Mouse (Mus musculus): ENCODE measurements around the gene Plekha3. TPM values are rescaled to one million over a fixed set of nuclear protein-coding genes. Genes with fewer than 3 reads are reported as not detected.

Gene Plekha3
- polyA plus RNA-seq, 1 experiment from 2014 or later = 8.8 TPM

DNA sequence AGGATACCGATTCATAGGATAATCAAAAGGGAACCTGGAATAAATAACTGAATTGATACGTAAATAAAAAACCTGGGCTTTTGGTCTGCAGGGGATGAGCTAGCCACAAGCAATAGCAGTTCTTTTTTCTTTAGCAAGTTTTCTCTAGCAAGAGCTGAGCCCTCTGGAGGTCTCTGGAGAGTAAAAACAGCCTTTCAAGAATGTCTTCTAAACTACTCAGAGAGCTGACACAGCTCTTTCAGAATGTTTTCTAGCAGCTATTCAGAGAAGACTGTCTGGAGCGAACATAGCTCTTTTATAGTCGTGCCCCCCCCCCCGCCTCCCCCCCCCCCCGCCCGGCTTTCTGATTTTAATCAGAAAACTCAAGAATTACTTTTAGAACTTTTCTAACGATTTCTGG lies 15.7 kb upstream of the Plekha3 start:
- Histone ChIP-seq H3K27ac (no peak overlapping the region), H3K27me3 (ENCODE audit: insufficient read depth, poor library complexity, severe bottlenecking) (no peaks in the 10 kb centered on the region), H3K36me3 (peaks cover 26% of the 10 kb centered on the region), H3K4me1 (replicated peaks) (0 out of 2 replicates have a peak, but pooled peaks cover 3% of the 10 kb centered on the region), H3K9me3 (no peaks in the 10 kb centered on the region), H3K4me3 (no peak overlapping the region)
- WGBS = 61% methylated on average over 8 of the region's 8 CpGs
- DNase-seq (ENCODE audit: low spot score) = no peak

DNA sequence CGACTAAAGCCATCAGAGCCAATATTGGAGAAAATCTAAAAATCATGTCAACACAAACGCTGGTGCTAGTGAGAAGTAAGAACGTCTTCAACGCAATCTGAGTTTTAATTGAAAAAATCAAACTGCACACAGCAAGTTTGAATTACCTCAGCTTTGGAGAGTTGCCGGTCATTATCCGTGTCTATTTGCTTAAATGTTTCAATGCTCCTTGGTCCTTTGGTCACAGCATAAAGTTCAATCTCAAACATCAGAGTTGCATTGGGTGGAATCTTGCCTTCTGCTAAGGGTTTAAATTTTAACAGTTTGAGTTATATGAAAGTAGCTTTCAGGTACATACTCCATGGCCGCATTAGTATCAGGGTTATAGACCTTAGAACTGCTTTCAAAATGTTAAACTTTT lies 9.6 kb upstream of the Plekha3 start:
- Histone ChIP-seq H3K27me3 (ENCODE audit: insufficient read depth, poor library complexity, severe bottlenecking) (no peaks in the 10 kb centered on the region), H3K27ac (no peak overlapping the region), H3K9me3 (no peaks in the 10 kb centered on the region), H3K4me1 (replicated peaks) (no peaks in the 10 kb centered on the region), H3K36me3 (peaks cover 41% of the 10 kb centered on the region), H3K4me3 (no peak overlapping the region)
- DNase-seq (ENCODE audit: low spot score) = no peak
- WGBS = 93% methylated on average over 7 of the region's 7 CpGs

DNA sequence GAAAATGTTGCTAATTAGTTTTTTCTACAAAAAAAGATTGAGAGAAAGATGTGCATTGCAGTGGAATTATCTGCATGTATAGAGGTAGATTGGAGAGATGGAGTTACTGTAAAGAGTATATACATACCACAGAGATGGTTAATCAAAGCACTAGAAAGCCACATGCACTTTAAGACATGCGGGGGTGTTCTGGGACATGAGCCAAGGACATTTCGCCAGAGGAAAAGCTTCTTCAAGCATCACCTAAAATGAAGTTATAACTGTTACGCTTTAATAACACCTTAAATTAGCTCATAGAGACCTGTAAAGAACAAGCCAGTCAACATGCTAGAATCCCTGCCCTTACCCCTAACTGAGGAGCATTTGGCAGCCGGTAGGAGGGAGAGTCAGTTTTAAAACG lies 7.9 kb upstream of the Plekha3 start:
- H3K27me3 ChIP-seq (ENCODE audit: insufficient read depth, poor library complexity, severe bottlenecking) = no peaks in the 10 kb centered on the region
- H3K4me1 ChIP-seq (replicated peaks) = peaks cover 7% of the 10 kb centered on the region
- H3K36me3 ChIP-seq = peaks cover 35% of the 10 kb centered on the region
- 92% methylated on average over 5 of the region's 5 CpGs for WGBS
- DNase-seq (ENCODE audit: low spot score) = no peak
- no peaks in the 10 kb centered on the region for H3K9me3 ChIP-seq
- H3K27ac ChIP-seq = no peak overlapping the region
- no peak overlapping the region for H3K4me3 ChIP-seq

DNA sequence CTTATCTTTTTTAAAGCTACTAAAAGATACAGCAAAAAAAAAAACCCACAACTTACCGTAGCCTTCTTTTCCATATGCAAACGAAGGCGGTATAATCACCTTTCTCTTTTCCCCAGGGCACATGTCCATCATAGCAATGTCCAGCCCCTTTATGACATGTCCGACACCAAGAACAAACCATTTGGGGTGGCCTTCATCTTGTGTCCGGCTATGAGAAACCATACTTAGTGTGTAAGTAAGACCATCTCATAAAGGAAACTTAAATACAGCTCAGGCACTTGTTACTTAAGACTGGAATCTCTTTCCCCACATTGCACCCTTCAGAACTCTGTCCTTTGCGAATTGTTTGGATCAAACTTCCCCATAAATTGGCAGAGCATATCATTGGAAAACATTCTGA lies 3.4 kb upstream of the Plekha3 start:
- no peak for DNase-seq (ENCODE audit: low spot score)
- Histone ChIP-seq H3K27ac (peak overlapping the region; percentile 87), H3K9me3 (no peaks in the 10 kb centered on the region), H3K4me1 (replicated peaks) (peaks cover 42% of the 10 kb centered on the region), H3K36me3 (0 out of 2 replicates have a peak, but pooled peaks cover 3% of the 10 kb centered on the region), H3K4me3 (peak overlapping the region; percentile 48), H3K27me3 (ENCODE audit: insufficient read depth, poor library complexity, severe bottlenecking) (no peaks in the 10 kb centered on the region)
- 90% methylated on average over 6 of the region's 6 CpGs for WGBS

DNA sequence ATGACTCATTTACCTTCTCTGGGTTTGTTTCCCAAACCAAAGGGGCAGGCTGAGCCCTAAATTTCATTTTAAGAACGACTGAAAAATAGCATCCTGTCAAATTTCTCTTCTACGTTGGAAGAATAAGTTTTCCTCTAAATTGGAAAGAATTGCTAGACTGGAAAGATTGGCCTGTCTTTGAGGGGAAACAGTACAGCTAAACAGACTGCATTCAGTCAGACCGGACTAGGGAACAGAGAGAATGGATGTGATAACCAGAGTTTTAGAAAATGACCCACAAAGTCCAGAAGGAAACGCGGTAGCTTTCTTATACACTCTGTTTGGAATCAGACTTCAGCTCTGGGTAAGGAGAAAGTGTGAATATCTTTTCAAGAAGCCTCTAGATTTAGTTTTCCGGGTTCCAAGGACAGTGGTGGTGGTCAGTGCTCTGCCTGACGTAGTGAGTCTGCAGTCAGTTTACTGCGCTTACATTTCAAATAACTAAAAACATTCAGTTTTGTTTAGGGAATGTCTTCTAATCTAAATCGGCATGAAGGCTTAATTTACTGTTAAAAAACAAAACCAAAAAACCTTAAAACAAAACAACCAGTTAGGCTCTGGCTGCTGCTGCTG lies 2.8 kb upstream of the Plekha3 start:
- 0 out of 2 replicates have a peak, but pooled peaks cover 3% of the 10 kb centered on the region for H3K36me3 ChIP-seq
- WGBS = 48% methylated on average over 9 of the region's 9 CpGs
- H3K27ac ChIP-seq = peak overlapping the region; percentile 87
- no peaks in the 10 kb centered on the region for H3K27me3 ChIP-seq (ENCODE audit: insufficient read depth, poor library complexity, severe bottlenecking)
- no peak for DNase-seq (ENCODE audit: low spot score)
- H3K9me3 ChIP-seq = no peaks in the 10 kb centered on the region
- H3K4me3 ChIP-seq = peak overlapping the region; percentile 48
- H3K4me1 ChIP-seq (replicated peaks) = peaks cover 46% of the 10 kb centered on the region

DNA sequence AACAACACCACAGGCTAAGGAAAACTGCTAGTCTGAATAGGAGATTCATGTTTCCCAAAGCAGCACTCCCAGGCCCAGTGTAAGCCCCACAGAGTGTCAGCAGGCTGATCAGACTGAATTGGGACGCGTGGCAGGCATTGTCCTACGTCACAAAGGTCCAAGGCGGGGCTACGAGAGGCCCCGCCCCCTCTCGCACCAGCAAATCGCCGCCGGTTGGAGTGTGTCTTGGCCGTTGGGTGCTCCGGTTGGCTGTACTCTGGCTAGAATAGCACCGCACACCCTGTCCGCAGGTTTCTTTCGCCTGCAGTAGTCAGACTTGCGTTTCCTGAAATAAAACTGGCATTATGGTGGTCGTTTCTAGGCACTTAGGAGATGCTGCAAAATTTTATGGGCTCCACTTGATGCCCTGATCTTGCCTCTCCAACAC lies 2.1 kb upstream of the Plekha3 start, which contains the start of gene Fkbp7:
Gene Fkbp7, minus strand, starts transcription at position 151 of the 427 bp plus-strand sequence.
- DNase-seq (ENCODE audit: low spot score) = peak; percentile 95
- Histone ChIP-seq H3K27ac (peak within 1 kb of the TSS; percentile 87), H3K27me3 (ENCODE audit: insufficient read depth, poor library complexity, severe bottlenecking) (no peaks in the 10 kb centered on the region), H3K36me3 (0 out of 2 replicates have a peak, but pooled peaks cover 3% of the 10 kb centered on the region), H3K9me3 (no peaks in the 10 kb centered on the region), H3K4me1 (replicated peaks) (peaks cover 46% of the 10 kb centered on the region), H3K4me3 (peak within 1 kb of the TSS; percentile 48)
- WGBS = under 1% methylated on average over 17 of the region's 17 CpGs

DNA sequence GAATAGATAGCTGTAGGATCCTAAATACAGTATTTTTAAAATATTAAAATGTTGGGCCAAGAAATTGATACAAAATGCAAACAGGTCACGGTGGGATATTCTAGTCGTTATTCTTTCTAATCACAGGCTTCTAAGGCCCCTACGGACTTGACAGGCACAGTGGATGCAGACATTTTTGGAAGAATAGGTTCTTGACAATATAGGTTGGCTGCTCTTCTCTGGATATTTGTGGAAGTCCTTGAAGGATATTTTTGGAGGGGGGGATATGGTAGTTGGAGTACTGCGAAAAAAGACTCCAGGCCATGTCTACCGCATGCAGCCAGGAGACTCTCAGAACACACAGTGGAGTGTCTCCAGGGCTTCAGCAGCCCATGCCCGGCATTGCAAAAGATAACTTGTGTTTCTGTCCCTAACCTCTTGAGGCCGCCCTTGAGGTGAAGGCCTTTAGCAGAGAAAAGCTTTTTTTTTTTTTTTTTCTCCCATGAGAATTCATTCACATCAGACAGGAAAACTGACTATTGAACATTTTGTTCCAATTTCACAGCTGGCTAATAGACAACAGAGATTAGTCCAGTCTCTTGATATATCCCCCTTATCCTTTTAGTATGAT lies 1.5 kb upstream of the Plekha3 start:
- Histone ChIP-seq H3K27me3 (ENCODE audit: insufficient read depth, poor library complexity, severe bottlenecking) (no peaks in the 10 kb centered on the region), H3K4me3 (peak overlapping the region; percentile 48), H3K4me1 (replicated peaks) (peaks cover 46% of the 10 kb centered on the region), H3K9me3 (no peaks in the 10 kb centered on the region), H3K36me3 (peaks cover 7% of the 10 kb centered on the region; the same call in 1 of the 2 replicates), H3K27ac (peak overlapping the region; percentile 87)
- DNase-seq (ENCODE audit: low spot score) = peak; percentile 35
- WGBS = 32% methylated on average over 7 of the region's 7 CpGs

DNA sequence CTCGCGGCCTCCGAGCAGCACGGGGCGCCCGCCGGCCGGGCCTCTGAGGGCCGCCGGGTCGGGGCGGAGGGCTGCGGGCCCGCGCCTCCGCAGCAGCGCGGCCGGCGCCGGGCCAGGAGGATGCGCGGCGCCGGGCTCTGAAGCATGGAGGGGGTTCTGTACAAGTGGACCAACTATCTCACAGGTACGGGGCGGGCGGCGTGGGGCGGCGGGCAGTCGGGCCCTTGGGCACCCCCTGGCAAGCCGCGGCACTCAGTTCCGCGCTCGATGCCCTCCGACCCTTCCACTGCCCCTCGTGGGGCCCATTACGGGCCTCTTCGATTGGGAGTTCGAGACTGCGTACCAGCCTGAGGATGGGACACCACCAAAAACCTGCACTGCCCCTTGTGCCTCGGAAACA lies 370 bp downstream of the Plekha3 start:
- WGBS = under 1% methylated on average over 44 of the region's 44 CpGs
- Histone ChIP-seq H3K4me1 (replicated peaks) (peaks cover 46% of the 10 kb centered on the region), H3K4me3 (peak overlapping the region; percentile 88), H3K27ac (peak overlapping the region; percentile 95), H3K27me3 (ENCODE audit: insufficient read depth, poor library complexity, severe bottlenecking) (no peaks in the 10 kb centered on the region), H3K36me3 (peaks cover 15% of the 10 kb centered on the region), H3K9me3 (no peaks in the 10 kb centered on the region)
- no peak for DNase-seq (ENCODE audit: low spot score)

DNA sequence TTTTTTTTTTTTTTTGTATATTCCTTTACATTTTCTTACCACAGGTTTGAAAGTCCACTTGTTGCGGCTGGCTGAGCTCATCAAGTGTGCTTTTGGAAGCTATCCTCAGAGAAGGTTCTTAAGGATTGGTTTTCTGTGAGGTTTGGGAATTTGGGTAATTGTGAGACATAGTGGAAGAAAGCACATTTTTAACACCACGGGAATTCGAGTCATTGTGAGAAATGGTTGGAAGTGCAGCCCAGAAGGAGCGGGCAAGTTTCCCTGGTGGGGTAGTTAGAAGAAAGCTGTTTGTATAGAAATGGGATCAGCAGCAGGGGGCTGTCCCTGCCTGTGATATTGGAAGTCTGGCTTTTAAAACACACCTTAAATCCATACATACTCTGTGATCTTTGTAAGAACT lies 868 bp downstream of the Plekha3 start:
- peaks cover 46% of the 10 kb centered on the region for H3K4me1 ChIP-seq (replicated peaks)
- WGBS = 10% methylated on average over 4 of the region's 4 CpGs

DNA sequence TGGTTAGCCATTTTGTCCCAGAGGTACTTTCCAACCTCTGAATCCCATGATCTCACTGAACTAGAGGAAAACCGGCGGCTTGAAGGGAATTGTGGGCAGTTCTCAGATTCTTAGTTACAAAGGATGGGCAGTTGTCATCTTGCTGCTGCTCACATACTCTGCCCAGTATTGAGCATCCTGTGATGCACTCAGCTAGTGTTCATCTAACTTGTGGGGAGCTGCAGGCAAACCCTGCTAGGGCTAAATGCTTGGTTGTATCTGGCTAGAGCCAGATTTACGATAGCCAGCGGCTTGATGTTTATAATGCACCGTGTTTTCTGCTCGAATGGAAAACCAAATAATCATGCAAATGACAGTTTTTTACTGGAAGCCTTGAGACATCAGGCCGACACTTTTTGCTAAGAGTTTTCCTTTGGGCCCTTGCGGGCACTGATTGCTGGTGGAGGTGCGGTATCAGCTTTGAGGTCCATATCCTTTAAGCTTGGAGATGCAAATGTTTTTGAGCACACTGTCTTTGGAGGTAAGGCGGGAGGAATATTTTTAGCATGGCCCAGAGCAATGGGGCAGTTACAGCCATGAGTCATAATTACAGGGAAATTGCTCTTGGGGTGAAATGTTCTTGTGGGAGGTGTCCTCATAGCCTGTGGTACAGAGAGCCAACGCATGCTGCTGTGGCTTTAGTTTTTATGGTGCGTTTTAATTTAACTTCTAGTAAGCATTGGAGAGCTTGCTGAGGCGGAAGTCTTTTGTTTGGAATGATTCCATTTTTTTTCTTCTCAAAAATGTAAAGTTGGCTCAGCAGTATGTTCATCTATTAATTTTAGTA lies 1.5 kb downstream of the Plekha3 start:
- no peak for DNase-seq (ENCODE audit: low spot score)
- Histone ChIP-seq H3K36me3 (peaks cover 24% of the 10 kb centered on the region), H3K27me3 (ENCODE audit: insufficient read depth, poor library complexity, severe bottlenecking) (no peaks in the 10 kb centered on the region), H3K4me3 (peak overlapping the region; percentile 88), H3K9me3 (no peaks in the 10 kb centered on the region), H3K27ac (peak overlapping the region; percentile 14), H3K4me1 (replicated peaks) (peaks cover 45% of the 10 kb centered on the region)
- 75% methylated on average over 13 of the region's 13 CpGs for WGBS

More for the DNA sequence above, 868 bp downstream of the Plekha3 start:
- Histone ChIP-seq H3K27ac (peak overlapping the region; percentile 95), H3K36me3 (peaks cover 20% of the 10 kb centered on the region), H3K27me3 (ENCODE audit: insufficient read depth, poor library complexity, severe bottlenecking) (no peaks in the 10 kb centered on the region), H3K9me3 (no peaks in the 10 kb centered on the region), H3K4me3 (peak overlapping the region; percentile 88)
- DNase-seq (ENCODE audit: low spot score) = no peak

DNA sequence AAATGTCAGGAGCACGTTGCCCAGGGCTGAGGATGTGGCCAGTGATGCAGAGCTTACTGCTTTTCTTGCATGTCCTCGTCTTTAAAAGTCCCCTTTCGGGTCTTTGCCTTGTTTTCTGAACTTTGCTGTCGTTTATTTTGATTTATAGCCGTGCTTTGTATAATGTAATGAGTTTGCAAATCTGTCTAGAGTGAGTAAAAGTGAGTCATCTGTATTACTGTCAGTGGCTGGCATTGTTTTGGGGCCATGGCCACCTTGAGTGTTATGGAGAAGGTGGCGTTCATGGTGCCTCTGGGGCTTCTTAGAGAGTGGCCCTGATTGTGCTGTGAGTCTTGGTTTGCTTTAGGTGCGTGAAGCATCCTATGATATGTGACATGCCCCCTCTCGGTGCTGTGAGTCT lies 7.2 kb downstream of the Plekha3 start:
- WGBS = 91% methylated on average over 8 of the region's 8 CpGs
- H3K27ac ChIP-seq = no peak overlapping the region
- peaks cover 80% of the 10 kb centered on the region for H3K36me3 ChIP-seq
- H3K4me1 ChIP-seq (replicated peaks) = no peaks in the 10 kb centered on the region
- H3K4me3 ChIP-seq = no peak overlapping the region
- no peak for DNase-seq (ENCODE audit: low spot score)
- H3K27me3 ChIP-seq (ENCODE audit: insufficient read depth, poor library complexity, severe bottlenecking) = no peaks in the 10 kb centered on the region
- H3K9me3 ChIP-seq = no peaks in the 10 kb centered on the region

DNA sequence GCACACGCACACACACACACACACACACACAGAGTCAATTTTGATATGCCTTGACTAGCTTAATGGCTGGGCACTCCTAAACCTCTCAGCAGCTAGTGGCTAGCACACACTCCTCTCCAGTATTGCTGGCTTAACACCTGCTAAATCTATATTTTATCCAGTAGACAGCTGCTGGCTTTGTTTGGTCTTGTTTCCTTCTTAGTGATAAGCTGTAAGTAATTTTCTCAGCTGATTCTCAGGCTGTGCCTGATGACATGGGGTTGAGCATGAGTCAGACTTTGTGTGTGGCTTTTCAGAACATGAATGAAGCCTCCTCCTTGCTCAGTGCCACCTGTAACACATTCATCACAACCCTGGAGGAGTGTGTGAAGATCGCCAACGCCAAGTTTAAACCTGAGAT lies 11.9 kb downstream of the Plekha3 start:
- WGBS = 96% methylated on average over 3 of the region's 3 CpGs
- Histone ChIP-seq H3K9me3 (no peaks in the 10 kb centered on the region), H3K27ac (no peak overlapping the region), H3K4me3 (no peak overlapping the region), H3K4me1 (replicated peaks) (0 out of 2 replicates have a peak, but pooled peaks cover 3% of the 10 kb centered on the region), H3K36me3 (peaks cover 91% of the 10 kb centered on the region), H3K27me3 (ENCODE audit: insufficient read depth, poor library complexity, severe bottlenecking) (no peaks in the 10 kb centered on the region)
- DNase-seq (ENCODE audit: low spot score) = no peak

DNA sequence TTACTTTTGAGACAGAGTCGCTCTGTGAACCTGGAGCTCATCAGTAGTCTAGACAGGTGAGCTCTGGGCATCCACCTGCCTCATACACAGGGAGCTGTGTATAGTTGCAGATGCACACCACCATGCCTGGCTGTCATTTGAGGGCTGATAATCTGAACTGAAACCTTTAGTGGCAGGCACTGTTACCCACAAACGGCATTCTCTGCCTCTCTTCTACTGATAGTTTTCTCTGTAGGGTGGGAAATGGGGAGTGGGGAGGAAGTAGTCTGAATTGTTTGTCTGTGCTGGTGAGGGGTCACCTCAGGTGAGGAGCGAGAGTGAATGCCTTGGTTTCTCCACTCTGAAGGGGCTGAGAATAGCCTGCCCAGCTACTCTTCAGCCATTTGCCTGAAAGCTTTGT lies 12.5 kb downstream of the Plekha3 start:
- Histone ChIP-seq H3K9me3 (no peaks in the 10 kb centered on the region), H3K36me3 (peaks cover 91% of the 10 kb centered on the region), H3K27ac (no peak overlapping the region), H3K4me1 (replicated peaks) (0 out of 2 replicates have a peak, but pooled peaks cover 3% of the 10 kb centered on the region), H3K27me3 (ENCODE audit: insufficient read depth, poor library complexity, severe bottlenecking) (no peaks in the 10 kb centered on the region), H3K4me3 (no peak overlapping the region)
- WGBS = 85% methylated on average over 3 of the region's 3 CpGs
- DNase-seq (ENCODE audit: low spot score) = no peak
